In genomic region chr3:136818997-136819396, GRCm38 (mm10) we compare ENCODE assay signal across 15 mouse cellular contexts.
"Had no signal": no experiment of that assay in that cellular context is flagged by ENCODE, and none has a peak within 500 bp of the region (broad histone marks: within the 10 kb centered on the region; RNA-seq: fewer than 3 reads in every experiment).

No protein-coding gene starts in this region.

- H3K36me3 ChIP-seq: limb, embryonic 13.5 days; midbrain, embryonic 12.5 days had no signal

- ATAC-seq: midbrain, embryonic 16.5 days had no signal

- DNase-seq: kidney, adult 9 months; kidney, postnatal 36 days; left cerebral cortex, postnatal 4 days; lung, adult 18-20 months; lung, postnatal 14 days; right cerebral cortex, adult 18-20 months; right cerebral cortex, postnatal 25 days; thymus, adult 2 months; thymus, postnatal 25 days had no signal

- H3K4me2 ChIP-seq: limb, embryonic 13.5 days; midbrain, embryonic 12.5 days had no signal

- H3K27ac ChIP-seq: kidney, postnatal 0 days; limb, embryonic 13.5 days; liver, embryonic 14.5 days; midbrain, embryonic 12.5 days; stomach, postnatal 0 days had no signal

- H3K4me3 ChIP-seq: limb, embryonic 13.5 days; midbrain, embryonic 12.5 days had no signal

- H3K27me3 ChIP-seq: limb, embryonic 13.5 days; midbrain, embryonic 12.5 days had no signal

- H3K9me3 ChIP-seq: limb, embryonic 13.5 days; midbrain, embryonic 12.5 days had no signal

- H3K4me1 ChIP-seq: midbrain, embryonic 12.5 days had no signal

- H3K9ac ChIP-seq: limb, embryonic 13.5 days; liver, embryonic 14.5 days; midbrain, embryonic 12.5 days had no signal
